Mouse (Mus musculus) limb, embryonic 14.5 days (tissue): Measurements from ENCODE around the gene Hmga1. TPM values are rescaled to one million over a fixed set of nuclear protein-coding genes. Genes with fewer than 3 reads are reported as not detected.

Source experiments
- ATAC-seq: fragments of 200-750 bp; cut with Nextera tagmentation; 2 replicates; pipeline ENCODE4 v1.8.0; 2017; ENCODE audit warnings: low read depth, moderate number of reproducible peaks, moderate TSS enrichment; ENCODE audit not compliant: low FRiP score
- DNase-seq: peaks from one replicate; pipeline ENCODE4 v3.0.0-alpha.2; 2015; ENCODE audit warnings: low spot score
- H3K27ac ChIP-seq: fragments of 300-500 bp; sonication (generic); replicated peaks from 2 replicates; pipeline ENCODE4 v1.5.1; 2014; ENCODE audit warnings: low read depth, mild to moderate bottlenecking, low read length, moderate library complexity, mixed read lengths
- H3K27me3 ChIP-seq: fragments of 300-500 bp; sonication (generic); 2 replicates; pipeline ENCODE4 v1.6.1; 2014; ENCODE audit warnings: low read length, mixed read lengths; ENCODE audit not compliant: control insufficient read depth, insufficient read depth
- H3K36me3 ChIP-seq: fragments of 300-500 bp; sonication (generic); 2 replicates; pipeline ENCODE4 v1.6.1; 2014; ENCODE audit warnings: mild to moderate bottlenecking, low read length, moderate library complexity, mixed read lengths; ENCODE audit not compliant: control insufficient read depth, insufficient read depth
- H3K4me1 ChIP-seq: fragments of 300-500 bp; sonication (generic); 2 replicates; pipeline ENCODE4 v1.6.1; 2014; ENCODE audit warnings: antibody characterized with exemption, low read length, mixed read lengths; ENCODE audit not compliant: control insufficient read depth, insufficient read depth
- H3K4me2 ChIP-seq: fragments of 300-500 bp; sonication (generic); replicated peaks from 2 replicates; pipeline ENCODE4 v1.6.1; 2014; ENCODE audit warnings: low read depth, mild to moderate bottlenecking, low read length, moderate library complexity; ENCODE audit not compliant: severe bottlenecking
- H3K4me3 ChIP-seq: fragments of 300-500 bp; sonication (generic); replicated peaks from 2 replicates; pipeline ENCODE4 v1.5.1; 2014; ENCODE audit warnings: low read length
- H3K9ac ChIP-seq: fragments of 300-500 bp; sonication (generic); 2 replicates; pipeline ENCODE4 v1.6.1; 2014; ENCODE audit warnings: mild to moderate bottlenecking, low read depth, low read length, moderate library complexity; ENCODE audit not compliant: severe bottlenecking
- H3K9me3 ChIP-seq: fragments of 300-500 bp; sonication (generic); 2 replicates; pipeline ENCODE4 v1.6.1; 2016; ENCODE audit warnings: low read length; ENCODE audit not compliant: control insufficient read depth
- POLR2A ChIP-seq: fragments of 200-500 bp; IDR thresholded peaks from 2 replicates; pipeline ENCODE4 v1.8.0; 2012; ENCODE audit warnings: inconsistent platforms, mild to moderate bottlenecking, moderate library complexity, borderline replicate concordance; ENCODE audit not compliant: insufficient read depth, insufficient read length; ENCODE audit errors: extremely low read depth
- WGBS: fragments of 180-500 bp; shearing (Covaris S2); extraction: QIAGEN DNeasy Blood & Tissue Kit; methylation state at CpG from one replicate; pipeline ENCODE4 v1.1.7; 2014; 5-methylcytosine and 5-hydroxymethylcytosine counted together
- polyA plus RNA-seq, 2 experiments: library from polyadenylated mRNA; depleted of rRNA in 1 of 2; stranded (reverse) in 1 of 2; unstranded in 1 of 2; fragments of >200 nt; fragmentation: Nextera tagmentation in 1 of 2; extraction: Ambion mirVana in 1 of 2; gene quantifications; 2 replicates each; pipeline versions ENCODE4 v1.2.1 to v1.2.3; 2012 to 2014

Gene Hmga1
- polyA plus RNA-seq, 2 experiments, result 196 to 227 TPM

- DNase-seq (no peak), ATAC-seq (no peak)
- no peaks in the 10 kb centered on the region for H3K9me3 ChIP-seq
- no peaks in the 10 kb centered on the region for H3K36me3 ChIP-seq
- peaks cover 11% of the 10 kb centered on the region; the same call in 1 of the 2 replicates for H3K4me1 ChIP-seq
- no peak for TF ChIP-seq POLR2A
- H3K27ac ChIP-seq, result no peak overlapping the region
- peak overlapping the region; percentile 55 for H3K4me3 ChIP-seq
- H3K27me3 ChIP-seq, result peaks cover 59% of the 10 kb centered on the region
- H3K9ac ChIP-seq, result peak overlapping the region; percentile 54
- 1% methylated on average over 26 of the region's 66 CpGs for WGBS
- peak overlapping the region; percentile 99 for H3K4me2 ChIP-seq
Measured at GRCm38 (mm10) chr17:27513279-27513915, 42.9 kb upstream of the Hmga1 start.

- Histone ChIP-seq H3K36me3 (no peaks in the 10 kb centered on the region), H3K27ac (no peak overlapping the region), H3K9ac (no peak overlapping the region), H3K4me3 (peak overlapping the region; percentile 55), H3K27me3 (peaks cover 66% of the 10 kb centered on the region), H3K9me3 (no peaks in the 10 kb centered on the region), H3K4me2 (peak overlapping the region; percentile 99), H3K4me1 (peaks cover 11% of the 10 kb centered on the region; the same call in 1 of the 2 replicates)
- TF ChIP-seq POLR2A, result no peak
- no peak for ATAC-seq
- WGBS, result 37% methylated on average over 27 of the region's 27 CpGs
- no peak for DNase-seq
Measured at GRCm38 (mm10) chr17:27513916-27514762, 42.2 kb upstream of the Hmga1 start.

GRCm38 (mm10) chr17:27518296-27518695 is 38.0 kb upstream of the Hmga1 start:
- no peak for TF ChIP-seq POLR2A
- Histone ChIP-seq H3K9ac (0 out of 2 replicates have a peak overlapping the region, but pooled peaks have one; percentile 2), H3K27me3 (peaks cover 50% of the 10 kb centered on the region), H3K9me3 (no peaks in the 10 kb centered on the region), H3K4me1 (0 out of 2 replicates have a peak, but pooled peaks cover 4% of the 10 kb centered on the region), H3K27ac (no peak overlapping the region), H3K4me3 (no peak overlapping the region), H3K4me2 (no peak overlapping the region), H3K36me3 (no peaks in the 10 kb centered on the region)
- DNase-seq, result no peak
- ATAC-seq, result no peak
- WGBS, result 26% methylated on average over 9 of the region's 9 CpGs

- TF ChIP-seq POLR2A, result no peak
- peaks cover 44% of the 10 kb centered on the region for H3K27me3 ChIP-seq
- no peak overlapping the region for H3K27ac ChIP-seq
- H3K9ac ChIP-seq, result 0 out of 2 replicates have a peak overlapping the region, but pooled peaks have one; percentile 2
- ATAC-seq (no peak), DNase-seq (no peak)
- H3K4me3 ChIP-seq, result no peak overlapping the region
- no peaks in the 10 kb centered on the region for H3K9me3 ChIP-seq
- WGBS, result 53% methylated on average over 15 of the region's 15 CpGs
- H3K4me1 ChIP-seq, result no peaks in the 10 kb centered on the region
- no peaks in the 10 kb centered on the region for H3K36me3 ChIP-seq
- no peak overlapping the region for H3K4me2 ChIP-seq
Measured at GRCm38 (mm10) chr17:27518700-27519595, 37.3 kb upstream of the Hmga1 start.

GRCm38 (mm10) chr17:27520557-27520956 is 35.7 kb upstream of the Hmga1 start:
- no peak overlapping the region for H3K9ac ChIP-seq
- no peak overlapping the region for H3K27ac ChIP-seq
- no peak overlapping the region for H3K4me3 ChIP-seq
- H3K9me3 ChIP-seq, result no peaks in the 10 kb centered on the region
- no peaks in the 10 kb centered on the region for H3K36me3 ChIP-seq
- ATAC-seq, result peak; percentile 47; the same call in 1 of the 2 replicates
- TF ChIP-seq POLR2A, result no peak
- H3K4me1 ChIP-seq, result no peaks in the 10 kb centered on the region
- DNase-seq, result peak; percentile 25
- WGBS, result 2% methylated on average over 26 of the region's 27 CpGs
- peaks cover 28% of the 10 kb centered on the region for H3K27me3 ChIP-seq
- H3K4me2 ChIP-seq, result 0 out of 2 replicates have a peak overlapping the region, but pooled peaks have one; percentile 10
